Mouse (Mus musculus) ES-E14 (cell line): ENCODE data around the gene BC005624.

Experiments
- CHD2 ChIP-seq: IDR thresholded peaks from 2 replicates; pipeline ENCODE4 v1.6.1; 2014; ENCODE audit warnings: mild to moderate bottlenecking, low read depth, low read length, inconsistent platforms
- HCFC1 ChIP-seq: IDR thresholded peaks from 2 replicates; pipeline ENCODE4 v1.6.1; 2012; ENCODE audit warnings: low read length, inconsistent platforms, borderline replicate concordance; ENCODE audit not compliant: insufficient read depth
- ZNF384 ChIP-seq: IDR thresholded peaks from 2 replicates; pipeline ENCODE4 v1.6.1; 2012; ENCODE audit warnings: low read depth, low read length, inconsistent platforms

DNA sequence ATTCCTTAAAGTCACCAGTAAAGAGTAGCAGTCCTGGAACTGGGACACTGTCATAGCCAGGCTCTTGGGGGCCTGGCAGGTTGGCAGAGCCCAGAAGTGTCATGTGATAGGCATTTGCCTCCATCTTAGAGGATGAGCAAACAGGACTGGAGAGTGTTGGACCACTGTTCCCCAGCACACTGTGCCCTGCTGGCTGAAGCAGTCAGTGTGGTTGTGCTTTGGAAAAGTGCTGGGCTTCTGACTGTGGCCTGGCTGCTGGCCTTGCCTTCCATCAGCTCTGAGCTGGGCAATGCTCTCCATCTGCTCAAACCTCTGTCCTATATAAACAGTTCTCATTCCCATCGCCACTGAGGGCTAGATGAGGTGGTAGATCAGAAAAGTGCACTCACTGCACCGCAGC, 38.2 kb upstream of the BC005624 start:
- TF ChIP-seq CHD2 (no peak), HCFC1 (no peak), ZNF384 (no peak)
